Mouse (Mus musculus) hindbrain, postnatal 0 days (tissue): Measurements from ENCODE around the gene Mboat1. TPM values are rescaled to one million over a fixed set of nuclear protein-coding genes. Genes with fewer than 3 reads are reported as not detected.

Source experiments
- ATAC-seq: fragments of 200-750 bp; cut with Nextera tagmentation; 2 replicates; pipeline ENCODE4 v1.8.0; 2017; ENCODE audit warnings: mild to moderate bottlenecking, moderate TSS enrichment, moderate library complexity
- DNase-seq: peaks from one replicate; pipeline ENCODE4 v3.0.0-alpha.2; 2015; ENCODE audit warnings: low spot score
- H3K27ac ChIP-seq: fragments of 300-500 bp; sonication (generic); 2 replicates; pipeline ENCODE4 v1.5.1; 2014; ENCODE audit warnings: mild to moderate bottlenecking
- H3K27me3 ChIP-seq: fragments of 300-500 bp; sonication (generic); 2 replicates; pipeline ENCODE4 v1.6.1; 2014; ENCODE audit warnings: low read length, mixed read lengths; ENCODE audit not compliant: insufficient read depth
- H3K36me3 ChIP-seq: fragments of 300-500 bp; sonication (generic); 2 replicates; pipeline ENCODE4 v1.6.1; 2014; ENCODE audit warnings: low read length, mixed read lengths; ENCODE audit not compliant: insufficient read depth
- H3K4me1 ChIP-seq: fragments of 300-500 bp; sonication (generic); 2 replicates; pipeline ENCODE4 v1.6.1; 2014; ENCODE audit warnings: antibody characterized with exemption, low read length, mixed read lengths; ENCODE audit not compliant: insufficient read depth
- H3K4me2 ChIP-seq: fragments of 300-500 bp; sonication (generic); 2 replicates; pipeline ENCODE4 v1.6.1; 2014; ENCODE audit warnings: low read depth, mild to moderate bottlenecking, low read length, moderate library complexity, mixed read lengths
- H3K4me3 ChIP-seq: fragments of 300-500 bp; sonication (generic); 2 replicates; pipeline ENCODE4 v1.5.1; 2014; ENCODE audit warnings: low read length
- H3K9ac ChIP-seq: fragments of 300-500 bp; sonication (generic); replicated peaks from 2 replicates; pipeline ENCODE4 v1.6.1; 2014; ENCODE audit warnings: mild to moderate bottlenecking, low read length, moderate library complexity, mixed read lengths
- H3K9me3 ChIP-seq: fragments of 300-500 bp; sonication (generic); 2 replicates; pipeline ENCODE4 v1.6.1; 2016; ENCODE audit warnings: low read length, mixed read lengths
- CTCF ChIP-seq: IDR thresholded peaks from 2 replicates; pipeline ENCODE4 v1.5.1; 2016; ENCODE audit warnings: antibody characterized with exemption, control low read depth, low read depth
- WGBS: fragments of 180-500 bp; shearing (Covaris S2); extraction: QIAGEN DNeasy Blood & Tissue Kit; methylation state at CpG from one replicate; pipeline ENCODE4 v1.1.7; 2014; 5-methylcytosine and 5-hydroxymethylcytosine counted together
- polyA plus RNA-seq: library from polyadenylated mRNA; unstranded; fragments of >200 nt; fragmentation: Nextera tagmentation; extraction: Ambion mirVana; gene quantifications from 2 replicates; pipeline ENCODE4 v1.2.1, GENCODE M21; 2015
- total RNA-seq: library from RNA; depleted of rRNA; stranded (reverse); fragments of >200 nt; gene quantifications from 2 replicates; pipeline ENCODE4 v1.2.3, GENCODE M21; 2014; rRNA removed

The Mboat1 gene
- total and polyA plus RNA-seq, 2 experiments from 2014 or later = 1.4 to 3.6 TPM

DNA sequence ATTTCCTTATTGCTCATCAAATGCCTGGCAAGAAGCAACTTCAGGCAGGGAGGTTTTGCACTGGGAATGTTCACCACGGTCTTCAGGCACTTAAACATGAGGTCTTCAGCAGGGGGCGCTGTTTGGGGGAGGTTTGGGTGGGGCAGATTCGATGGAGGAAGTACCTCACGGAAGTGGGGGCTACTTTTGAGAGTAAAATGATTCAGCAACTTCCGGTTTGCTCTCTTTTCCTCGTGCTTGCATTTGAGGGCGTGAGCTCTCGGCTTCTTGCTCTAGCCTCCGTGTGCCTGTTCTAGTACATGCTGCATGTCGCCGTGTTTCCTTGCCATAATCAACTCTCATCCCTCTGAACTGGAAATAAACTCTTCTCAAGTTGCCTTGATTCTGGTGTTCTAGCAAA lies 129.7 kb downstream of the Mboat1 start:
- no peak for ATAC-seq
- H3K36me3 ChIP-seq = no peaks in the 10 kb centered on the region
- 89% methylated on average over 11 of the region's 11 CpGs for WGBS
- H3K27me3 ChIP-seq = no peaks in the 10 kb centered on the region
- H3K9ac ChIP-seq = no peak overlapping the region
- H3K27ac ChIP-seq = no peak overlapping the region
- H3K4me1 ChIP-seq = no peaks in the 10 kb centered on the region
- no peaks in the 10 kb centered on the region for H3K9me3 ChIP-seq
- H3K4me3 ChIP-seq = no peak overlapping the region
- no peak for TF ChIP-seq CTCF
- no peak overlapping the region for H3K4me2 ChIP-seq
- DNase-seq = no peak

DNA sequence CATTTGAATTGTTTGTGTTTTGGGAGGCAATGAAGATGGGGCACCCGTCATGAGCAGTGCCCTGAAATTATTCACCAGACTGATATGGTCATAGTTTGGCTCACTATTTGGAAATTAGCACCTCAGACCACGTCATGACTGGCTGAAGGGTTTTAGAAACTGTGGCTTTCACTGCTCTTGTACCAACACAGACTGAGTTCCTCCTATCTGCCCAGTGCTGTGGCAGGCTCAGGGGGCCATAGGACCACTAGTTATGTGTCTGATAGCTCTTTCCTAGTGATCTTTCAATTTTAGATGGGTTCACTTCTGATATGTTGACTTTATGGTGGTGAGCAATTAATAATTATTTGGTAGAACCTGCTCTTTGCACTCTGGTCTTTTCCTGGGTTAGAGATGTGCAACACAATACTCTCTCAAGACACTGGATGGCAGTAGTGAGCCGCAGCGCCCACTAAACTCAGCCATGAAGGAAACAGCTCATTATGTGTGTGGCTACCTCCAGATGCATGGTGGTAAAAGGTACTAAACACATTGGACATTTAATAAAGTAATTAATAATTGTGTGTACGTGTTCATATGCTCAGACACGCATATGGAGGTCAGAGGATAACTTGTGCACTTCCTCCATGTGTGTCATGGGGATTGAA lies 135.9 kb downstream of the Mboat1 start:
- Histone ChIP-seq H3K27ac (no peak overlapping the region), H3K4me2 (no peak overlapping the region), H3K4me3 (no peak overlapping the region), H3K4me1 (no peaks in the 10 kb centered on the region), H3K9ac (no peak overlapping the region), H3K27me3 (no peaks in the 10 kb centered on the region), H3K9me3 (no peaks in the 10 kb centered on the region), H3K36me3 (no peaks in the 10 kb centered on the region)
- WGBS = 25% methylated on average over 6 of the region's 6 CpGs
- DNase-seq (peak; percentile 74), ATAC-seq (peak; percentile 83; the same call in 1 of the 2 replicates)
- TF ChIP-seq CTCF = peak; percentile 96

Other genes with a start within 250 kb of the Mboat1 start
- 9.5 and 12.4 TPM in 2 replicates for gene E2f3, start 150.4 kb upstream of the Mboat1 start, total RNA-seq
- 3.5 and 3.8 TPM in 2 replicates for gene E2f3, start 150.4 kb upstream of the Mboat1 start, polyA plus RNA-seq
- gene Agtr1a, start 200.0 kb downstream of the Mboat1 start, total RNA-seq = 0.72 and 1.4 TPM in 2 replicates
- gene Agtr1a, start 200.0 kb downstream of the Mboat1 start, polyA plus RNA-seq = 1.1 and 1.3 TPM in 2 replicates